Mouse (Mus musculus): Measurements from ENCODE around the gene Atp4a.
"Not testable (repeated sequence)": the region's sequence is repeated elsewhere in the genome, so short reads cannot be mapped to it uniquely, and the experiment has no call there.

GRCm38 (mm10) chr7:30743617-30744016 is 31.6 kb downstream of the Atp4a start, which contains the start of gene Gapdhs:
- not testable (repeated sequence) for TF ChIP-seq EP300, CTCF (IDR thresholded peaks at IDR 0.05; ENCODE audit: low read depth)
